Mouse (Mus musculus) intestine, embryonic 14.5 days (tissue): ENCODE data around the gene Itpkb. TPM values are rescaled to one million over a fixed set of nuclear protein-coding genes. Genes with fewer than 3 reads are reported as not detected.

Experiments used
- ATAC-seq: fragments of 200-750 bp; cut with Nextera tagmentation; replicated peaks from 2 replicates; pipeline ENCODE4 v1.8.0; 2017; ENCODE audit warnings: low read depth, moderate number of reproducible peaks, moderate TSS enrichment, moderate library complexity; ENCODE audit not compliant: low FRiP score, low TSS enrichment
- DNase-seq: peaks from one replicate; pipeline ENCODE4 v3.0.0-alpha.2; 2018; ENCODE audit warnings: low spot score
- H3K27ac ChIP-seq: fragments of 300-500 bp; sonication (generic); 2 replicates; pipeline ENCODE4 v1.5.1; 2014; ENCODE audit warnings: low read depth, mild to moderate bottlenecking, control low read depth
- H3K27me3 ChIP-seq: fragments of 300-500 bp; sonication (generic); replicated peaks from 2 replicates; pipeline ENCODE4 v1.6.1; 2014; ENCODE audit warnings: low read length, control low read depth; ENCODE audit not compliant: control insufficient read depth, insufficient read depth
- H3K36me3 ChIP-seq: fragments of 300-500 bp; sonication (generic); 2 replicates; pipeline ENCODE4 v1.6.1; 2014; ENCODE audit warnings: low read length, control low read depth; ENCODE audit not compliant: control insufficient read depth, insufficient read depth
- H3K4me1 ChIP-seq: fragments of 300-500 bp; sonication (generic); replicated peaks from 2 replicates; pipeline ENCODE4 v1.6.1; 2014; ENCODE audit warnings: low read length, control low read depth, mixed read lengths; ENCODE audit not compliant: control insufficient read depth, insufficient read depth
- H3K4me2 ChIP-seq: fragments of 300-500 bp; sonication (generic); 2 replicates; pipeline ENCODE4 v1.6.1; 2014; ENCODE audit warnings: low read length
- H3K4me3 ChIP-seq: fragments of 300-500 bp; sonication (generic); 2 replicates; pipeline ENCODE4 v1.5.1; 2014; ENCODE audit warnings: low read depth, low read length, control low read depth, mixed read lengths
- H3K9ac ChIP-seq: fragments of 300-500 bp; sonication (generic); 2 replicates; pipeline ENCODE4 v1.6.1; 2014; ENCODE audit warnings: mild to moderate bottlenecking, low read length
- H3K9me3 ChIP-seq: fragments of 300-500 bp; sonication (generic); 2 replicates; pipeline ENCODE4 v1.6.1; 2016; ENCODE audit warnings: low read length, control low read depth; ENCODE audit not compliant: control insufficient read depth
- WGBS: fragments of 180-500 bp; shearing (Covaris S2); extraction: QIAGEN DNeasy Blood & Tissue Kit; methylation state at CpG from one replicate; pipeline ENCODE4 v1.1.7; 2014; 5-methylcytosine and 5-hydroxymethylcytosine counted together
- polyA plus RNA-seq: library from polyadenylated mRNA; unstranded; fragments of >200 nt; fragmentation: Nextera tagmentation; extraction: Ambion mirVana; gene quantifications from 2 replicates; pipeline ENCODE4 v1.2.1, GENCODE M21; 2014

The Itpkb gene
- polyA plus RNA-seq, 1 experiment from 2014 or later = 6.7 TPM

GRCm38 (mm10) chr1:180345098-180345497, 14.8 kb downstream of the Itpkb start:
- DNase-seq (no peak), ATAC-seq (no peak)
- no peak overlapping the region for H3K4me2 ChIP-seq
- H3K9ac ChIP-seq = no peak overlapping the region
- H3K4me3 ChIP-seq = no peak overlapping the region
- no peaks in the 10 kb centered on the region for H3K27me3 ChIP-seq
- H3K4me1 ChIP-seq = peaks cover 5% of the 10 kb centered on the region; the same call in 1 of the 2 replicates
- H3K36me3 ChIP-seq = no peaks in the 10 kb centered on the region
- H3K27ac ChIP-seq = no peak overlapping the region
- WGBS = 80% methylated on average over 5 of the region's 5 CpGs
- no peaks in the 10 kb centered on the region for H3K9me3 ChIP-seq

DNA sequence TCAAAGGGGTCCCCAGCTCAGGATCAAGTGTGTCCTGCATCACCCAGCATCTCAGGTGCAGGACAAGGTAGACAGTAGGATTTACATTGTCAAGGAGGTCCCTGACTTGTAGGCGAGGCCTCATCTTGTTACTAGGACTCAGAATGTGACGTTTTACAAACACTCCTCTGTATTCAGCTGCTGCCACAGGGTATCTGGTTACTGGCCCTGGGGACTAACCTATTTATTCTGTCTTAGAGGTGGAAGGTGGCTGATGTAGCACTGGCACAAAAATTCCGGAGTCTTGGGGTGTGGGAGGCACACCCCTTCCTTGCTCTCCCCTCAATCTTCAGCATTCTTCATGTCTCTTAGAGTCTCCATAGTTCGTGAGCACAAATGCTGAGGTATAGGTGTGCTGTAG, 16.8 kb downstream of the Itpkb start:
- Histone ChIP-seq H3K27ac (no peak overlapping the region), H3K36me3 (no peaks in the 10 kb centered on the region), H3K27me3 (no peaks in the 10 kb centered on the region), H3K9ac (no peak overlapping the region), H3K4me1 (peaks cover 5% of the 10 kb centered on the region; the same call in 1 of the 2 replicates), H3K4me3 (no peak overlapping the region), H3K4me2 (no peak overlapping the region), H3K9me3 (no peaks in the 10 kb centered on the region)
- 71% methylated on average over 4 of the region's 4 CpGs for WGBS
- no peak for ATAC-seq
- DNase-seq = no peak

DNA sequence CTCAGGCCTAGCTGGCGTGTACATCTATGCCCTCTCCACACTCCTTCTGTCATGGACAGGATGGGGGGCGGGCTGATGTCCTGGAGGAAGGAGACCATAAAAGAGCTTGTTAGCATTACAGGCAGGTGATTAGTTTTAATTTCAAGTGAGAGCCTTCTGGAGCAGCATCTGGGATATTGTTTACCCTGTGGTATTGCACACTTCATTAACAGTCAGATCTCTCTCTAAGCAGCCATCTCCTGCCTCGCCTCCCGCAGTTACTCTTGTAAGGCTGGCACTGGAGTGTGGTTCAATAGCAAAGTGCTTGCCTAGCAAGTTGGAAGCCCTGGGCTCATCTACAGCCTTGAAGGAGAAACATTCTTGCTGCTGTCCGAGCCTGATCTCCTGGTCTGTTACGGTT, 17.6 kb downstream of the Itpkb start:
- ATAC-seq (no peak), DNase-seq (no peak)
- H3K36me3 ChIP-seq = no peaks in the 10 kb centered on the region
- no peak overlapping the region for H3K9ac ChIP-seq
- H3K4me3 ChIP-seq = no peak overlapping the region
- H3K4me1 ChIP-seq = peaks cover 5% of the 10 kb centered on the region; the same call in 1 of the 2 replicates
- WGBS = 84% methylated on average over 6 of the region's 6 CpGs
- H3K9me3 ChIP-seq = no peaks in the 10 kb centered on the region
- no peak overlapping the region for H3K4me2 ChIP-seq
- H3K27me3 ChIP-seq = no peaks in the 10 kb centered on the region
- H3K27ac ChIP-seq = no peak overlapping the region

- no peaks in the 10 kb centered on the region for H3K27me3 ChIP-seq
- no peak for ATAC-seq
- H3K36me3 ChIP-seq = no peaks in the 10 kb centered on the region
- no peak overlapping the region for H3K27ac ChIP-seq
- no peaks in the 10 kb centered on the region for H3K9me3 ChIP-seq
- H3K4me2 ChIP-seq = no peak overlapping the region
- no peak overlapping the region for H3K9ac ChIP-seq
- no peak overlapping the region for H3K4me3 ChIP-seq
- H3K4me1 ChIP-seq = no peaks in the 10 kb centered on the region
- DNase-seq = no peak
Measured at GRCm38 (mm10) chr1:180349090-180349489, 18.8 kb downstream of the Itpkb start.

- Histone ChIP-seq H3K9me3 (no peaks in the 10 kb centered on the region), H3K9ac (no peak overlapping the region), H3K27ac (no peak overlapping the region), H3K27me3 (no peaks in the 10 kb centered on the region), H3K4me2 (no peak overlapping the region), H3K4me3 (no peak overlapping the region), H3K4me1 (peaks cover 2% of the 10 kb centered on the region; the same call in 1 of the 2 replicates), H3K36me3 (no peaks in the 10 kb centered on the region)
- WGBS = 48% methylated on average over 3 of the region's 3 CpGs
- DNase-seq (no peak), ATAC-seq (no peak)
Measured at GRCm38 (mm10) chr1:180352258-180352657, 22.0 kb downstream of the Itpkb start.

DNA sequence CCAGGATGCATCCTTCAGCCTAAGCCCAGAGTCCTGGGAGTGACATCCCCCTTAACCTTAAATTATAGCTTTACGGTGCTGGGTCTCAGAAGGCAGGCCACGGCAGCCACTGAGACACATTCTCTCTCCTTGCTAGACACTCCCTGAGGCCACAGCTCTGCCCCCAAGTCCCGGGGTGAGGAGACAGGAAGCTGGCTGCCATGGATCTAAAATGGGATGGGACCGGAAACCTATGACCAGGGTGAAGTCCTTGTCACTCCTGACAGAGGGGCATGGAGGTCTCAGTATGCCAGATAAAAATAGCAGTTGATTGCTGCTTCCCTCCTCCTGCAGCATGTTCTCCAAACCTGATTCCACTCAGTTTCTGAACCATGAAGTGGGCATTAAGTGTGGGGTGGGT, 23.8 kb downstream of the Itpkb start:
- H3K27me3 ChIP-seq = no peaks in the 10 kb centered on the region
- 58% methylated on average over 4 of the region's 4 CpGs for WGBS
- H3K4me3 ChIP-seq = no peak overlapping the region
- no peak overlapping the region for H3K4me2 ChIP-seq
- H3K36me3 ChIP-seq = no peaks in the 10 kb centered on the region
- H3K9me3 ChIP-seq = no peaks in the 10 kb centered on the region
- DNase-seq = no peak
- peaks cover 11% of the 10 kb centered on the region; the same call in 1 of the 2 replicates for H3K4me1 ChIP-seq
- no peak for ATAC-seq
- H3K9ac ChIP-seq = no peak overlapping the region
- H3K27ac ChIP-seq = no peak overlapping the region

DNA sequence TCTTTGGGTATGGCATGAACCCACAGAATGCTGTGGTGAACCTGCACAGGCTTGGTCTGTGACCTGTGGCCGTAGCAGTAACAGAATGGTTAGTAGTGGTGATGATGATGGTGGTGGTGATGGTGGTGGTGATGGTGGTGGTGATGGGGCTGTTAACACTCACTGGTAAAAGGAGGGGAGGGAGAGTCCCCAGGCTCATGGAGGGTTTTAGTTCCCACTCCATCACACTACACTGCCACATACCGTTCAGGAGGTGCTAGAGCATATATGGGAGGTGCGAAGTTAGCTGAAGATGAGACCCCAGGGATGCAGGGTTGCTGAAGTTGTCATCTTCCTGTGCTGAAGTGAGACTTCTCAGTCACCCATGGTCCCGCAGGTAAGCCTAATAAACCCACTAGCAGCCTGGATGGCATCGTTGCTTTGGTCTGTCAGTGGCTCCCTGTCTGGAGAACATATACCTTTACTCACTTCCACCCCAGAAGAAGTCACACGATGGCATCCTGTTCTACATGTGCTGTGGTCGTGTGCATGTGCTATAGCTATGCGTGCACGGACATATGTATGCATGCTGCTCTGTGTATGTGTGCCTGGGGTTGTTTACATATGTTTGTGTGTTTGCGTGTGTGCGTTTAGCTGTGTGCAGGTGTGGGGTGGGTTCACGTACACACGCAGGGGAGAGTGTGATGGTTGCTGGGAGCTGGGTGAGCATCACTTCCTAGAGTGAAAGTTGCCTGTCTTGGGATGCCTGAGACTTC, 24.9 kb downstream of the Itpkb start:
- H3K4me2 ChIP-seq = no peak overlapping the region
- DNase-seq (no peak), ATAC-seq (no peak)
- WGBS = 84% methylated on average over 13 of the region's 13 CpGs
- H3K36me3 ChIP-seq = no peaks in the 10 kb centered on the region
- no peaks in the 10 kb centered on the region for H3K9me3 ChIP-seq
- H3K4me1 ChIP-seq = peaks cover 13% of the 10 kb centered on the region
- no peaks in the 10 kb centered on the region for H3K27me3 ChIP-seq
- no peak overlapping the region for H3K27ac ChIP-seq
- H3K4me3 ChIP-seq = no peak overlapping the region
- H3K9ac ChIP-seq = no peak overlapping the region

DNA sequence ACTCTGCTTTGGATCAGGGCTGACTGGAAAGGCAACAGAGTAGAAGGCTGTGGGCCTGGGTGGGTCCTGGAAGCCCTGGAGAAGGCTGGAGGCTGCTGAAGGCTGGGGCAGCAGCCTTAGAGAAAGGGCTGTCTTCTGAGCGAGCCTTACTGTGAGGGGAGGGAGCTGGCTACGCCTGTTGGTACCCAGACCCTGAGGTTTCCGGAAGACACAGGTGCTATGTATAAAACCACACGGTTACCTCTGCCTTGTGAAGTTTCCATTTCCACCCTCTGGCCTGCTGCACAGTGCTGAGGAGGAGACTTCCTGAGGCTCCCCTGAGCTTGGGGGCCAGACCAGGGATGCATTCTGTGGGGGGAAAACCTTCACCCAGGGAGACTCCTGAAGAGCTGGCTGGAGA, 25.9 kb downstream of the Itpkb start:
- Histone ChIP-seq H3K4me3 (no peak overlapping the region), H3K27me3 (no peaks in the 10 kb centered on the region), H3K4me2 (no peak overlapping the region), H3K27ac (no peak overlapping the region), H3K9ac (no peak overlapping the region), H3K9me3 (no peaks in the 10 kb centered on the region), H3K36me3 (no peaks in the 10 kb centered on the region), H3K4me1 (peaks cover 16% of the 10 kb centered on the region)
- WGBS = 54% methylated on average over 4 of the region's 4 CpGs
- DNase-seq (no peak), ATAC-seq (no peak)

DNA sequence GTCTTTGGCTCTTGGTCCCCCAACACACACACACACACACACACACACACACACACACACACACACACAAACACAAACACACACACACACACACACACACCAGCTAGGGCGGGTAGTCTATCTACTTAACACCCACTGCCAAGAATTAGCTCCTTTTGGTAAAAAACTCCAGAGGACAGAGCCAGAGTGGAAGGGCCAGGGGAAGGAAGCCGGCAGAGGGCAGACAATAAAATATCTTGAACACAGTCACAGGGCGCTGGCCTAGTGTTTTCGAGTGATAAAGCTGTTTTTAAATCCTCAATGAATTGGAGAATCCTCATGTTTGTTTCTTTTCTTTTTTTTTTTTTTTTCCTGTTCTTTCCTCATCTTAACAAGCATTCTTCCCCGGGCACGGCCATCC, 26.6 kb downstream of the Itpkb start:
- 72% methylated on average over 6 of the region's 6 CpGs for WGBS
- DNase-seq = no peak
- no peak for ATAC-seq
- Histone ChIP-seq H3K4me1 (peaks cover 16% of the 10 kb centered on the region), H3K9ac (no peak overlapping the region), H3K9me3 (no peaks in the 10 kb centered on the region), H3K4me2 (no peak overlapping the region), H3K27me3 (no peaks in the 10 kb centered on the region), H3K27ac (no peak overlapping the region), H3K36me3 (no peaks in the 10 kb centered on the region), H3K4me3 (no peak overlapping the region)
